Mouse (Mus musculus): Measurements from ENCODE around the gene Ssr1. TPM values are rescaled to one million over a fixed set of nuclear protein-coding genes. Genes with fewer than 3 reads are reported as not detected.

Gene Ssr1
- total and polyA plus RNA-seq, 2 experiments = 5.9 to 24.2 TPM

- no peak overlapping the region for H3K27ac ChIP-seq (replicated peaks; ENCODE audit: insufficient read depth, low read depth, low read length)
- DNase-seq (ENCODE audit: extremely low read depth, low read depth, low spot score) = peak; percentile 54
- H3K4me1 ChIP-seq (ENCODE audit: control insufficient read depth, insufficient read depth, low read length) = peaks cover 12% of the 10 kb centered on the region
- no peak overlapping the region for H3K9ac ChIP-seq (ENCODE audit: low read depth, low read length)
- H3K4me3 ChIP-seq (ENCODE audit: insufficient read depth, low read depth, low read length) = no peak overlapping the region
- TF ChIP-seq CTCF (IDR thresholded peaks at IDR 0.05; ENCODE audit: low read depth, low read length) (peak; percentile 94), POLR2A (IDR thresholded peaks at IDR 0.05; ENCODE audit: extremely low read depth, insufficient read depth, low read length) (no peak)
- 33% methylated on average over 6 of the region's 6 CpGs for WGBS
- H3K79me2 ChIP-seq (ENCODE audit: control insufficient read depth, insufficient read depth, low read length) = no peaks in the 10 kb centered on the region
- peaks cover 23% of the 10 kb centered on the region for H3K36me3 ChIP-seq (ENCODE audit: control insufficient read depth, insufficient read depth, low read length)
- H3K27me3 ChIP-seq (ENCODE audit: control insufficient read depth, insufficient read depth, low read length) = no peaks in the 10 kb centered on the region
Observed at GRCm38 (mm10) chr13:37946734-37947133, 47.3 kb downstream of the Ssr1 start.

- no peaks in the 10 kb centered on the region for H3K79me2 ChIP-seq (ENCODE audit: control insufficient read depth, insufficient read depth, low read length)
- no peaks in the 10 kb centered on the region for H3K27me3 ChIP-seq (ENCODE audit: control insufficient read depth, insufficient read depth, low read length)
- H3K4me3 ChIP-seq (ENCODE audit: insufficient read depth, low read depth, low read length) = no peak overlapping the region
- H3K9ac ChIP-seq (ENCODE audit: low read depth, low read length) = no peak overlapping the region
- 93% methylated on average over 8 of the region's 8 CpGs for WGBS
- peaks cover 20% of the 10 kb centered on the region for H3K36me3 ChIP-seq (ENCODE audit: control insufficient read depth, insufficient read depth, low read length)
- no peak for DNase-seq (ENCODE audit: extremely low read depth, low read depth, low spot score)
- H3K4me1 ChIP-seq (ENCODE audit: control insufficient read depth, insufficient read depth, low read length) = peaks cover 20% of the 10 kb centered on the region
- TF ChIP-seq POLR2A (IDR thresholded peaks at IDR 0.05; ENCODE audit: extremely low read depth, insufficient read depth, low read length) (no peak), CTCF (IDR thresholded peaks at IDR 0.05; ENCODE audit: low read depth, low read length) (no peak)
- H3K27ac ChIP-seq (replicated peaks; ENCODE audit: insufficient read depth, low read depth, low read length) = no peak overlapping the region
Observed at GRCm38 (mm10) chr13:37945392-37945791, 48.6 kb downstream of the Ssr1 start.

- H3K79me2 ChIP-seq (ENCODE audit: control insufficient read depth, insufficient read depth, low read length) = no peaks in the 10 kb centered on the region
- WGBS = 16% methylated on average over 1 of the region's 1 CpGs
- no peak overlapping the region for H3K27ac ChIP-seq (replicated peaks; ENCODE audit: insufficient read depth, low read depth, low read length)
- H3K4me3 ChIP-seq (ENCODE audit: insufficient read depth, low read depth, low read length) = no peak overlapping the region
- peak; percentile 73 for DNase-seq (ENCODE audit: extremely low read depth, low read depth, low spot score)
- TF ChIP-seq CTCF (IDR thresholded peaks at IDR 0.05; ENCODE audit: low read depth, low read length) (peak; percentile 25; the same call in 1 of the 2 replicates), POLR2A (IDR thresholded peaks at IDR 0.05; ENCODE audit: extremely low read depth, insufficient read depth, low read length) (no peak)
- H3K36me3 ChIP-seq (ENCODE audit: control insufficient read depth, insufficient read depth, low read length) = peaks cover 13% of the 10 kb centered on the region
- no peaks in the 10 kb centered on the region for H3K27me3 ChIP-seq (ENCODE audit: control insufficient read depth, insufficient read depth, low read length)
- peaks cover 25% of the 10 kb centered on the region for H3K4me1 ChIP-seq (ENCODE audit: control insufficient read depth, insufficient read depth, low read length)
- no peak overlapping the region for H3K9ac ChIP-seq (ENCODE audit: low read depth, low read length)
Observed at GRCm38 (mm10) chr13:37944306-37944705, 49.7 kb downstream of the Ssr1 start.

GRCm38 (mm10) chr13:37943466-37943865 is 50.6 kb downstream of the Ssr1 start:
- Histone ChIP-seq H3K79me2 (ENCODE audit: control insufficient read depth, insufficient read depth, low read length) (no peaks in the 10 kb centered on the region), H3K27me3 (ENCODE audit: control insufficient read depth, insufficient read depth, low read length) (no peaks in the 10 kb centered on the region), H3K4me1 (ENCODE audit: control insufficient read depth, insufficient read depth, low read length) (peaks cover 25% of the 10 kb centered on the region), H3K4me3 (ENCODE audit: insufficient read depth, low read depth, low read length) (no peak overlapping the region), H3K36me3 (ENCODE audit: control insufficient read depth, insufficient read depth, low read length) (peaks cover 8% of the 10 kb centered on the region; the same call in 1 of the 2 replicates), H3K9ac (ENCODE audit: low read depth, low read length) (no peak overlapping the region), H3K27ac (replicated peaks; ENCODE audit: insufficient read depth, low read depth, low read length) (peak overlapping the region; percentile 82)
- peak; percentile 72 for DNase-seq (ENCODE audit: extremely low read depth, low read depth, low spot score)
- no peak for TF ChIP-seq POLR2A (IDR thresholded peaks at IDR 0.05; ENCODE audit: extremely low read depth, insufficient read depth, low read length)
- TF ChIP-seq CTCF (IDR thresholded peaks at IDR 0.05; ENCODE audit: low read depth, low read length) = no peak
- 43% methylated on average over 3 of the region's 3 CpGs for WGBS

- Histone ChIP-seq H3K4me3 (ENCODE audit: insufficient read depth, low read depth, low read length) (no peak overlapping the region), H3K27me3 (ENCODE audit: control insufficient read depth, insufficient read depth, low read length) (no peaks in the 10 kb centered on the region), H3K79me2 (ENCODE audit: control insufficient read depth, insufficient read depth, low read length) (no peaks in the 10 kb centered on the region), H3K4me1 (ENCODE audit: control insufficient read depth, insufficient read depth, low read length) (peaks cover 25% of the 10 kb centered on the region), H3K36me3 (ENCODE audit: control insufficient read depth, insufficient read depth, low read length) (peaks cover 8% of the 10 kb centered on the region; the same call in 1 of the 2 replicates), H3K9ac (ENCODE audit: low read depth, low read length) (peak overlapping the region; percentile 3; the same call in 1 of the 2 replicates), H3K27ac (replicated peaks; ENCODE audit: insufficient read depth, low read depth, low read length) (peak overlapping the region; percentile 82)
- TF ChIP-seq POLR2A (IDR thresholded peaks at IDR 0.05; ENCODE audit: extremely low read depth, insufficient read depth, low read length) = no peak
- no peak for TF ChIP-seq CTCF (IDR thresholded peaks at IDR 0.05; ENCODE audit: low read depth, low read length)
- 12% methylated on average over 4 of the region's 4 CpGs for WGBS
- peak; percentile 90 for DNase-seq (ENCODE audit: extremely low read depth, low read depth, low spot score)
Observed at GRCm38 (mm10) chr13:37942887-37943331, 51.1 kb downstream of the Ssr1 start.

All from liver, adult 2 months (tissue).